Mouse (Mus musculus) intestine, postnatal 0 days (tissue): ENCODE measurements around the gene Sin3a. TPM values are rescaled to one million over a fixed set of nuclear protein-coding genes. Genes with fewer than 3 reads are reported as not detected.

ENCODE experiments used
- ATAC-seq: fragments of 200-750 bp; cut with Nextera tagmentation; 2 replicates; pipeline ENCODE4 v1.8.0; 2017; ENCODE audit warnings: mild to moderate bottlenecking, moderate TSS enrichment, moderate library complexity
- H3K27ac ChIP-seq: fragments of 300-500 bp; sonication (generic); 2 replicates; pipeline ENCODE4 v1.5.1; 2014; ENCODE audit warnings: mild to moderate bottlenecking, low read depth, low read length, moderate library complexity
- H3K27me3 ChIP-seq: fragments of 300-500 bp; sonication (generic); replicated peaks from 2 replicates; pipeline ENCODE4 v1.6.1; 2014; ENCODE audit warnings: low read length, mixed read lengths; ENCODE audit not compliant: control insufficient read depth, insufficient read depth
- H3K36me3 ChIP-seq: fragments of 300-500 bp; sonication (generic); 2 replicates; pipeline ENCODE4 v1.6.1; 2014; ENCODE audit warnings: mild to moderate bottlenecking, moderate library complexity; ENCODE audit not compliant: control insufficient read depth, insufficient read depth
- H3K4me1 ChIP-seq: fragments of 300-500 bp; sonication (generic); replicated peaks from 2 replicates; pipeline ENCODE4 v1.6.1; 2014; ENCODE audit warnings: antibody characterized with exemption, low read length, mixed read lengths; ENCODE audit not compliant: control insufficient read depth, insufficient read depth
- H3K4me2 ChIP-seq: fragments of 300-500 bp; sonication (generic); replicated peaks from 2 replicates; pipeline ENCODE4 v1.6.1; 2014; ENCODE audit warnings: low read depth, mild to moderate bottlenecking, moderate library complexity
- H3K4me3 ChIP-seq: fragments of 300-500 bp; sonication (generic); 2 replicates; pipeline ENCODE4 v1.5.1; 2014; ENCODE audit warnings: low read depth, low read length
- H3K9ac ChIP-seq: fragments of 300-500 bp; sonication (generic); 2 replicates; pipeline ENCODE4 v1.6.1; 2014; ENCODE audit warnings: mild to moderate bottlenecking, low read depth, low read length
- H3K9me3 ChIP-seq: fragments of 300-500 bp; sonication (generic); 2 replicates; pipeline ENCODE4 v1.6.1; 2016; ENCODE audit warnings: mixed run types; ENCODE audit not compliant: control insufficient read depth
- CTCF ChIP-seq: sonication (generic); IDR thresholded peaks from 2 replicates; pipeline ENCODE4 v1.5.1; 2016; ENCODE audit warnings: low read depth, mild to moderate bottlenecking, control low read depth, antibody characterized with exemption, moderate library complexity
- WGBS: fragments of 180-500 bp; shearing (Covaris S2); extraction: QIAGEN DNeasy Blood & Tissue Kit; methylation state at CpG from one replicate; pipeline ENCODE4 v1.1.7; 2014; 5-methylcytosine and 5-hydroxymethylcytosine counted together
- polyA plus RNA-seq: library from polyadenylated mRNA; unstranded; fragments of >200 nt; fragmentation: Nextera tagmentation; extraction: Ambion mirVana; gene quantifications from 2 replicates; pipeline ENCODE4 v1.2.1, GENCODE M21; 2015

Gene Sin3a
- polyA plus RNA-seq, 1 experiment from 2014 or later: 11.7 TPM

- Histone ChIP-seq H3K4me1 (peaks cover 9% of the 10 kb centered on the region), H3K36me3 (peaks cover 4% of the 10 kb centered on the region; the same call in 1 of the 2 replicates), H3K4me2 (peak overlapping the region; percentile 85), H3K27ac (peak overlapping the region; percentile 86), H3K27me3 (no peaks in the 10 kb centered on the region), H3K4me3 (peak overlapping the region; percentile 58), H3K9ac (peak overlapping the region; percentile 66), H3K9me3 (no peaks in the 10 kb centered on the region)
- no peak for TF ChIP-seq CTCF
- ATAC-seq: no peak
- WGBS: 6% methylated on average over 19 of the region's 19 CpGs
Observed at GRCm38 (mm10) chr9:57147205-57148143, 75.6 kb downstream of the Sin3a start.

- peak within 1 kb of the TSS; percentile 66 for H3K9ac ChIP-seq
- under 1% methylated on average over 27 of the region's 27 CpGs for WGBS
- H3K9me3 ChIP-seq: no peaks in the 10 kb centered on the region
- H3K36me3 ChIP-seq: peaks cover 4% of the 10 kb centered on the region; the same call in 1 of the 2 replicates
- peak; percentile 44 for TF ChIP-seq CTCF
- peaks cover 9% of the 10 kb centered on the region for H3K4me1 ChIP-seq
- H3K27me3 ChIP-seq: no peaks in the 10 kb centered on the region
- H3K4me3 ChIP-seq: peak within 1 kb of the TSS; percentile 58
- H3K4me2 ChIP-seq: peak within 1 kb of the TSS; percentile 85
- peak; percentile 94 for ATAC-seq
- peak within 1 kb of the TSS; percentile 86 for H3K27ac ChIP-seq
Observed at GRCm38 (mm10) chr9:57148144-57148878, 76.5 kb downstream of the Sin3a start, which contains the start of gene Neil1. Gene Neil1, minus strand, starts transcription at chr9:57148305.

GRCm38 (mm10) chr9:57149021-57149420, 77.2 kb downstream of the Sin3a start:
- Histone ChIP-seq H3K4me1 (peaks cover 9% of the 10 kb centered on the region), H3K4me2 (peak overlapping the region; percentile 85), H3K9ac (peak overlapping the region; percentile 66; the same call in 1 of the 2 replicates), H3K4me3 (no peak overlapping the region; the same call in 1 of the 2 replicates), H3K36me3 (peaks cover 3% of the 10 kb centered on the region; the same call in 1 of the 2 replicates), H3K9me3 (no peaks in the 10 kb centered on the region), H3K27ac (no peak overlapping the region), H3K27me3 (no peaks in the 10 kb centered on the region)
- 60% methylated on average over 6 of the region's 6 CpGs for WGBS
- ATAC-seq: no peak
- TF ChIP-seq CTCF: no peak

GRCm38 (mm10) chr9:57150192-57150591, 78.4 kb downstream of the Sin3a start:
- Histone ChIP-seq H3K4me2 (no peak overlapping the region), H3K27me3 (no peaks in the 10 kb centered on the region), H3K9ac (no peak overlapping the region), H3K36me3 (0 out of 2 replicates have a peak, but pooled peaks cover 9% of the 10 kb centered on the region), H3K9me3 (no peaks in the 10 kb centered on the region), H3K27ac (no peak overlapping the region), H3K4me3 (no peak overlapping the region), H3K4me1 (peaks cover 9% of the 10 kb centered on the region)
- WGBS: 84% methylated on average over 5 of the region's 5 CpGs
- no peak for ATAC-seq
- no peak for TF ChIP-seq CTCF

- 54% methylated on average over 6 of the region's 6 CpGs for WGBS
- H3K4me1 ChIP-seq: 0 out of 2 replicates have a peak, but pooled peaks cover 4% of the 10 kb centered on the region
- H3K36me3 ChIP-seq: peaks cover 21% of the 10 kb centered on the region; the same call in 1 of the 2 replicates
- no peak overlapping the region for H3K4me2 ChIP-seq
- H3K27ac ChIP-seq: no peak overlapping the region
- no peak overlapping the region for H3K9ac ChIP-seq
- TF ChIP-seq CTCF: peak; percentile 21; the same call in 1 of the 2 replicates
- H3K9me3 ChIP-seq: no peaks in the 10 kb centered on the region
- H3K27me3 ChIP-seq: no peaks in the 10 kb centered on the region
- H3K4me3 ChIP-seq: no peak overlapping the region
- ATAC-seq: no peak
Observed at GRCm38 (mm10) chr9:57152331-57152730, 80.5 kb downstream of the Sin3a start.

GRCm38 (mm10) chr9:57156383-57156782, 84.5 kb downstream of the Sin3a start:
- 94% methylated on average over 7 of the region's 7 CpGs for WGBS
- no peak overlapping the region for H3K4me3 ChIP-seq

More at GRCm38 (mm10) chr9:57156383-57156782, 84.5 kb downstream of the Sin3a start:
- no peak overlapping the region for H3K9ac ChIP-seq
- no peak for ATAC-seq
- H3K36me3 ChIP-seq: peaks cover 21% of the 10 kb centered on the region; the same call in 1 of the 2 replicates
- no peaks in the 10 kb centered on the region for H3K9me3 ChIP-seq
- H3K4me1 ChIP-seq: no peaks in the 10 kb centered on the region
- TF ChIP-seq CTCF: no peak
- H3K27me3 ChIP-seq: no peaks in the 10 kb centered on the region
- no peak overlapping the region for H3K4me2 ChIP-seq
- H3K27ac ChIP-seq: no peak overlapping the region
